Mouse (Mus musculus) T-helper 2 cell (primary cell): ENCODE measurements around the gene Fam131c.

Experiments
- in situ Hi-C: fragments of 300-600 bp; cut with MboI, MseI; formaldehyde crosslinking; loops from one replicate; pipeline ENCODE4 v1.15.1; 2025; ENCODE audit warnings: high pct_unique_total_duplicates

Gene Fam131c

GRCm38 (mm10) chr4:141367997-141368791 is at the start of gene Fam131c:
Gene Fam131c (plus strand): TSS chr4:141368220.
- in situ Hi-C loops = no loop called here

- in situ Hi-C loops = loop anchor here (5.0 kb wide), 1 partner anchor 45 kb away; no protein-coding TSS in a partner anchor
These were observed 45.5 kb upstream of the Fam131c start for GRCm38 (mm10) chr4:141322526-141322925.

- in situ Hi-C loops = loop anchor here (5.0 to 25.0 kb wide), 2 partner anchors 47 to 1338 kb away; no protein-coding TSS in a partner anchor
These were observed 43.2 kb upstream of the Fam131c start for GRCm38 (mm10) chr4:141324771-141325191.

- in situ Hi-C loops = loop anchor here (25.0 kb wide), 1 partner anchor 1337 kb away; no protein-coding TSS in a partner anchor
These were observed 42.4 kb upstream of the Fam131c start for GRCm38 (mm10) chr4:141325636-141326035.

- in situ Hi-C loops = loop anchor here (25.0 kb wide), 1 partner anchor 1335 kb away; no protein-coding TSS in a partner anchor
These were observed 40.9 kb upstream of the Fam131c start for GRCm38 (mm10) chr4:141327075-141327474.

GRCm38 (mm10) chr4:141328742-141329141 is 39.3 kb upstream of the Fam131c start:
- in situ Hi-C loops = loop anchor here (25.0 kb wide), 1 partner anchor 1334 kb away; no protein-coding TSS in a partner anchor

GRCm38 (mm10) chr4:141329968-141330367 is 38.1 kb upstream of the Fam131c start:
- in situ Hi-C loops = loop anchor here (25.0 kb wide), 1 partner anchor 1332 kb away; no protein-coding TSS in a partner anchor

- in situ Hi-C loops = loop anchor here (25.0 kb wide), 1 partner anchor 1331 kb away; no protein-coding TSS in a partner anchor
These were observed 36.6 kb upstream of the Fam131c start for GRCm38 (mm10) chr4:141331446-141331845.

- in situ Hi-C loops = loop anchor here (25.0 kb wide), 1 partner anchor 1330 kb away; no protein-coding TSS in a partner anchor
These were observed 35.8 kb upstream of the Fam131c start for GRCm38 (mm10) chr4:141332258-141332657.

GRCm38 (mm10) chr4:141334695-141335094 is 33.3 kb upstream of the Fam131c start:
- in situ Hi-C loops = loop anchor here (25.0 kb wide), 1 partner anchor 1328 kb away; no protein-coding TSS in a partner anchor

GRCm38 (mm10) chr4:141335263-141335796 is 32.7 kb upstream of the Fam131c start:
- in situ Hi-C loops = loop anchor here (25.0 kb wide), 1 partner anchor 1327 kb away; no protein-coding TSS in a partner anchor

GRCm38 (mm10) chr4:141336196-141336595 is 31.8 kb upstream of the Fam131c start:
- in situ Hi-C loops = loop anchor here (25.0 kb wide), 1 partner anchor 1326 kb away; no protein-coding TSS in a partner anchor

GRCm38 (mm10) chr4:141337986-141338385 is 30.0 kb upstream of the Fam131c start:
- in situ Hi-C loops = loop anchor here (25.0 kb wide), 1 partner anchor 1324 kb away; no protein-coding TSS in a partner anchor

GRCm38 (mm10) chr4:141338853-141339252 is 29.2 kb upstream of the Fam131c start:
- in situ Hi-C loops = loop anchor here (25.0 kb wide), 1 partner anchor 1323 kb away; no protein-coding TSS in a partner anchor

- in situ Hi-C loops = loop anchor here (25.0 kb wide), 1 partner anchor 1321 kb away; no protein-coding TSS in a partner anchor
These were observed 26.5 kb upstream of the Fam131c start for GRCm38 (mm10) chr4:141341477-141341876.

GRCm38 (mm10) chr4:141343515-141343914 is 24.5 kb upstream of the Fam131c start:
- in situ Hi-C loops = loop anchor here (25.0 kb wide), 1 partner anchor 1319 kb away; no protein-coding TSS in a partner anchor

- in situ Hi-C loops = loop anchor here (25.0 kb wide), 1 partner anchor 1317 kb away; no protein-coding TSS in a partner anchor
These were observed 22.8 kb upstream of the Fam131c start for GRCm38 (mm10) chr4:141345219-141345618.

GRCm38 (mm10) chr4:141347365-141347797 is 20.6 kb upstream of the Fam131c start:
- in situ Hi-C loops = loop anchor here (25.0 kb wide), 1 partner anchor 1315 kb away; no protein-coding TSS in a partner anchor

- in situ Hi-C loops = loop anchor here (25.0 kb wide), 1 partner anchor 1314 kb away; no protein-coding TSS in a partner anchor
These were observed 19.4 kb upstream of the Fam131c start for GRCm38 (mm10) chr4:141348616-141349015.

GRCm38 (mm10) chr4:141350015-141350414 is 18.0 kb upstream of the Fam131c start:
- in situ Hi-C loops = no loop called here

- in situ Hi-C loops = no loop called here
These were observed 16.0 kb upstream of the Fam131c start for GRCm38 (mm10) chr4:141351972-141352371.
